Mouse (Mus musculus) kidney, embryonic 15.5 days (tissue): ENCODE data around the gene Ehf. TPM values are rescaled to one million over a fixed set of nuclear protein-coding genes. Genes with fewer than 3 reads are reported as not detected.

ENCODE experiments used
- ATAC-seq: fragments of 200-750 bp; cut with Nextera tagmentation; replicated peaks from 2 replicates; pipeline ENCODE4 v1.8.0; 2017; ENCODE audit warnings: moderate TSS enrichment; ENCODE audit not compliant: low FRiP score
- H3K27ac ChIP-seq: fragments of 300-500 bp; sonication (generic); 2 replicates; pipeline ENCODE4 v1.5.1; 2015; ENCODE audit warnings: mild to moderate bottlenecking, inconsistent platforms
- H3K27me3 ChIP-seq: fragments of 300-500 bp; sonication (generic); 2 replicates; pipeline ENCODE4 v1.6.1; 2015; ENCODE audit warnings: inconsistent platforms
- H3K36me3 ChIP-seq: fragments of 300-500 bp; sonication (generic); 2 replicates; pipeline ENCODE4 v1.6.1; 2015; ENCODE audit warnings: inconsistent platforms
- H3K4me1 ChIP-seq: fragments of 300-500 bp; sonication (generic); 2 replicates; pipeline ENCODE4 v1.6.1; 2015; ENCODE audit warnings: inconsistent platforms
- H3K4me2 ChIP-seq: fragments of 300-500 bp; sonication (generic); 2 replicates; pipeline ENCODE4 v1.6.1; 2015; ENCODE audit warnings: moderate library complexity, mild to moderate bottlenecking, inconsistent platforms
- H3K4me3 ChIP-seq: fragments of 300-500 bp; sonication (generic); replicated peaks from 2 replicates; pipeline ENCODE4 v1.5.1; 2015; ENCODE audit warnings: mild to moderate bottlenecking, inconsistent platforms
- H3K9ac ChIP-seq: fragments of 300-500 bp; sonication (generic); 2 replicates; pipeline ENCODE4 v1.6.1; 2015; ENCODE audit warnings: mild to moderate bottlenecking, inconsistent platforms
- H3K9me3 ChIP-seq: fragments of 300-500 bp; sonication (generic); replicated peaks from 2 replicates; pipeline ENCODE4 v1.6.1; 2016; ENCODE audit warnings: inconsistent platforms
- WGBS: fragments of 180-500 bp; shearing (Covaris S2); methylation state at CpG from one replicate; pipeline ENCODE4 v1.1.7; 2015; ENCODE audit warnings: mixed read lengths; 5-methylcytosine and 5-hydroxymethylcytosine counted together
- polyA plus RNA-seq: library from polyadenylated mRNA; unstranded; fragments of >200 nt; fragmentation: Nextera tagmentation; extraction: Ambion mirVana; gene quantifications from 2 replicates; pipeline ENCODE4 v1.2.1, GENCODE M21; 2015

The Ehf gene
- polyA plus RNA-seq, 1 experiment from 2014 or later: 22.2 TPM

- Histone ChIP-seq H3K4me3 (no peak overlapping the region), H3K27me3 (no peaks in the 10 kb centered on the region), H3K36me3 (no peaks in the 10 kb centered on the region), H3K4me2 (no peak overlapping the region), H3K9me3 (no peaks in the 10 kb centered on the region), H3K9ac (no peak overlapping the region), H3K4me1 (peaks cover 15% of the 10 kb centered on the region), H3K27ac (peak overlapping the region; percentile 25)
- 76% methylated on average over 7 of the region's 7 CpGs for WGBS
- no peak; the same call in 1 of the 2 replicates for ATAC-seq
These were observed 22.4 kb upstream of the Ehf start for GRCm38 (mm10) chr2:103325301-103326048.

DNA sequence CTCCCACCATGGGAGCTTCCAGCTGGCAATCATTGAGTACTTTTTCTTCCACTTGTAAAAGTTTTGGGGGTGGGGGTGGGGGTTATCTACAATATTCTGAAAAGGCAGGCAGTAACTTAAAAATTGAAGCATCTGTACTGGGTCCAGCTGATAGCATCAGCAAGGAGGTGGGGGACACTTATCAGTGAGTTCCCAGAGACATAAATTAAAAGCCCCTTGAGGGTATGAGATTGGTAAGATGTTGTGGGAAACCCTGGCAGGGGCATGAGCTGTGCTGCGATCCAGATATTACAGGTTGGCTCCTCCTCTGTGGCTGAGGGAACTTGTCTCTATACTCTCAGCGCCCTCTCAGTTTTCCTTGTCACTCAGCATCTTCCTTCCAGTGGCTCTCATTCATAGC is 21.2 kb upstream of the Ehf start:
- Histone ChIP-seq H3K9ac (no peak overlapping the region), H3K4me3 (no peak overlapping the region), H3K4me1 (peaks cover 15% of the 10 kb centered on the region), H3K9me3 (no peaks in the 10 kb centered on the region), H3K27me3 (no peaks in the 10 kb centered on the region), H3K4me2 (no peak overlapping the region), H3K36me3 (no peaks in the 10 kb centered on the region), H3K27ac (0 out of 2 replicates have a peak overlapping the region, but pooled peaks have one; percentile 25)
- 0 out of 2 replicates have a peak, but pooled peaks have one; percentile 18 for ATAC-seq
- 70% methylated on average over 2 of the region's 2 CpGs for WGBS

DNA sequence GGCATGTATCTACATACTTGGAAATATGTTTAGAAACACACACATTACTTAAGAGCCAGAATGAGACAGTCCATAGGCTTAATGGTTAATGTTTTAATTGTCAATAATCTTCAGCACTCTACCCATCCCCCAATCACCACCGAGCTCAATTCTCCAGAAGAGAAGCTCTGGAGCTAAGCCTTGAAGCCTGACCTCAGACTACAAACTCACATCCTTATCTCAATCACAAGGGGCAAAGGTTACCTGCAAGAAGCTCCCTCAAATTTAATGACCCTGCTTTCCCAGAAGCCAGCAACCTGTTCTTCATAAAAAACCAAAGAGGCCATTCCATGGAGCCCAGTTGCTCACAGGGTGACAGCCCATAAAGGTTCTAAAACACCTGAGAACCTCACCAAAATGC is 19.1 kb upstream of the Ehf start:
- no peaks in the 10 kb centered on the region for H3K9me3 ChIP-seq
- no peaks in the 10 kb centered on the region for H3K27me3 ChIP-seq
- H3K4me3 ChIP-seq: no peak overlapping the region
- no peak for ATAC-seq
- no peak overlapping the region for H3K9ac ChIP-seq
- H3K4me2 ChIP-seq: no peak overlapping the region
- WGBS: 73% methylated on average over 1 of the region's 1 CpGs
- no peak overlapping the region for H3K27ac ChIP-seq
- H3K4me1 ChIP-seq: peaks cover 15% of the 10 kb centered on the region
- no peaks in the 10 kb centered on the region for H3K36me3 ChIP-seq

DNA sequence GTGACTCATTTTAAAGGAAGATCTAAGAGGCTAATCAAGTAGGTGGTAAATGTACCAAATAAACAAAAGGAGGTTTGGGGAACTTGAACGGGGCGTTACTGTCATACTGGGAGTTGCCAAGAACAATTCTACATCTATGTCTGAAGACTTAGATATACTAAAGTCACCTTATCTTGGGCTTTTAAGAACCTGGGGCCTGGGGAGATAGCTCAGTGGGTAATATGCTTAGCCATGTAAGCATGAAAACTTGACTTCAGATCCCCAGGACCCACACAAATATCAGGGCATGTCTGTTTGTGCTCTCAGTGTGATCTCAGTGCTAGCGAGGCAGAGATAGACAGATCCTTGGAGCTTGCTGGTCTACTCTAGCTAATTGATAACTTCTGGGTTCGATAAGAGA is 18.6 kb upstream of the Ehf start:
- Histone ChIP-seq H3K9me3 (no peaks in the 10 kb centered on the region), H3K4me1 (peaks cover 15% of the 10 kb centered on the region), H3K4me2 (no peak overlapping the region), H3K27ac (no peak overlapping the region), H3K9ac (no peak overlapping the region), H3K4me3 (no peak overlapping the region), H3K27me3 (no peaks in the 10 kb centered on the region), H3K36me3 (no peaks in the 10 kb centered on the region)
- 85% methylated on average over 4 of the region's 4 CpGs for WGBS
- no peak for ATAC-seq

DNA sequence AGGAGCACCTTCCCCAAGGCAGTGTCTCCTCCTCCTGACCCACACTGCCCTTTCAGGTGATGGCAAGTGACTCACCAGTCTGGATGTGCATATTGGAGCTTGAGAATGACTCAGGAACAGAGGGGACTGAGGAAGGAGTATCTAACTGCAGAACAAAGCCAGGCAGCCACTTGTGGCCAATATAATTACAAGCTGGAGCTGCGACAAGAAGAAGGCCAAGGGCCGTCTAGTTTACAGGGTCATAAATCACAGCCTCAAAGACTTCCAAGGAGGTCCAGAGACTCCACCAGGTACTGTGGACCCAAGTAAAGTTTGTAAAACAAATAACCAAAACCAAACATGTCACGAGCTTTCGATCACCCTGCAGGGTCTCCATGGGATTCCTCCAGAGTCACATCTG is 10.9 kb upstream of the Ehf start:
- Histone ChIP-seq H3K4me2 (no peak overlapping the region), H3K27me3 (no peaks in the 10 kb centered on the region), H3K4me1 (0 out of 2 replicates have a peak, but pooled peaks cover 5% of the 10 kb centered on the region), H3K4me3 (no peak overlapping the region), H3K9me3 (no peaks in the 10 kb centered on the region), H3K36me3 (no peaks in the 10 kb centered on the region), H3K9ac (no peak overlapping the region), H3K27ac (no peak overlapping the region)
- ATAC-seq: no peak
- WGBS: 33% methylated on average over 4 of the region's 4 CpGs

DNA sequence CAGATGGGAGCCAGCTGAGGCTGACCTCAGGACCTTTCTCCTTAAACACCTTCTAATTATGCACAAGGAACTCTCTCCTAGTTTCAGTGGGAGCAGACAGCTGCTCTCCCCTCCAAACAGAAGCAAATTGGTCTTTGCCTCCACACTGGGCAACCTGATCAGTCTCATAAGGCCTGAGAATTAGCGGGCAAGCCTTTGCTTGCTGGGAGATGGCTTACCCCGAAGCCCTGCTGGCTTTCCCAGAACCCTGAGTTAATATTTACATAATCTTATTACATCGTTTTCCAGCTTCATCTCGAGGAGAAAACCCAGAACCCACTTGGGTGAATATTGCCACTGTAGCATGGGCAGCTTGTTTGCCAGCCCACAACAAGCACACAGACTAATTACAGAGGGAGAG is 9.6 kb upstream of the Ehf start:
- H3K27me3 ChIP-seq: no peaks in the 10 kb centered on the region
- no peaks in the 10 kb centered on the region for H3K36me3 ChIP-seq
- H3K9me3 ChIP-seq: no peaks in the 10 kb centered on the region
- H3K4me3 ChIP-seq: no peak overlapping the region
- H3K27ac ChIP-seq: no peak overlapping the region
- 0 out of 2 replicates have a peak, but pooled peaks cover 5% of the 10 kb centered on the region for H3K4me1 ChIP-seq
- 47% methylated on average over 4 of the region's 4 CpGs for WGBS
- no peak for ATAC-seq
- no peak overlapping the region for H3K9ac ChIP-seq
- no peak overlapping the region for H3K4me2 ChIP-seq

DNA sequence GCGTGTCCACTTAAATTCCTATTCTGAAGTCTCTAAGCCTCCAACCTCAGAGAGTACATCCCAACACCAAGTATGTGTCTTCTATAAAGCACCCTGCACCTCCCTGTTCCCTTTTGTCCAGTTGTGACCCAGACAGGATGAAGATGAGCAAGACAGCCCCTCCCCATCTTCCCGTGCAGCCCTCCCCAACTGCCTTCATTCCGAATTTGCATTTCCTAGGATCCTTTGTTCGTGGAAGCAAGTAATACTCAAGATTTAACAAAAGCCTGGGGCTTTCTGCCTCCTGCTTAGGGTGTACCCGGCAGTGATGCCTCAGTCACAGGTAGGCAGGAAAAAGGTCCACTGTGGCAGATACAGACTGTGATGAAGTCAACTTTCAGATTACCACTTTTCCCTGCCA is 7.6 kb upstream of the Ehf start:
- H3K36me3 ChIP-seq: no peaks in the 10 kb centered on the region
- no peak for ATAC-seq
- no peak overlapping the region for H3K9ac ChIP-seq
- H3K4me3 ChIP-seq: no peak overlapping the region
- no peak overlapping the region for H3K4me2 ChIP-seq
- 0 out of 2 replicates have a peak, but pooled peaks cover 5% of the 10 kb centered on the region for H3K4me1 ChIP-seq
- 49% methylated on average over 5 of the region's 5 CpGs for WGBS
- H3K27me3 ChIP-seq: no peaks in the 10 kb centered on the region
- H3K27ac ChIP-seq: no peak overlapping the region
- H3K9me3 ChIP-seq: no peaks in the 10 kb centered on the region

- no peak overlapping the region for H3K4me2 ChIP-seq
- WGBS: 39% methylated on average over 6 of the region's 6 CpGs
- no peak overlapping the region for H3K9ac ChIP-seq
- ATAC-seq: no peak
- H3K27ac ChIP-seq: no peak overlapping the region
- 0 out of 2 replicates have a peak, but pooled peaks cover 4% of the 10 kb centered on the region for H3K4me1 ChIP-seq
- no peaks in the 10 kb centered on the region for H3K36me3 ChIP-seq
- H3K9me3 ChIP-seq: no peaks in the 10 kb centered on the region
- no peak overlapping the region for H3K4me3 ChIP-seq
- H3K27me3 ChIP-seq: no peaks in the 10 kb centered on the region
These were observed 3.6 kb upstream of the Ehf start for GRCm38 (mm10) chr2:103306686-103307085.

GRCm38 (mm10) chr2:103302669-103303068 is 409 bp downstream of the Ehf start:
- Histone ChIP-seq H3K27me3 (no peaks in the 10 kb centered on the region), H3K4me2 (no peak overlapping the region; the same call in 1 of the 2 replicates), H3K4me1 (no peaks in the 10 kb centered on the region), H3K9me3 (no peaks in the 10 kb centered on the region), H3K9ac (no peak overlapping the region), H3K27ac (peak overlapping the region; percentile 64), H3K36me3 (no peaks in the 10 kb centered on the region), H3K4me3 (peak overlapping the region; percentile 9)
- ATAC-seq: no peak
- 67% methylated on average over 6 of the region's 6 CpGs for WGBS

DNA sequence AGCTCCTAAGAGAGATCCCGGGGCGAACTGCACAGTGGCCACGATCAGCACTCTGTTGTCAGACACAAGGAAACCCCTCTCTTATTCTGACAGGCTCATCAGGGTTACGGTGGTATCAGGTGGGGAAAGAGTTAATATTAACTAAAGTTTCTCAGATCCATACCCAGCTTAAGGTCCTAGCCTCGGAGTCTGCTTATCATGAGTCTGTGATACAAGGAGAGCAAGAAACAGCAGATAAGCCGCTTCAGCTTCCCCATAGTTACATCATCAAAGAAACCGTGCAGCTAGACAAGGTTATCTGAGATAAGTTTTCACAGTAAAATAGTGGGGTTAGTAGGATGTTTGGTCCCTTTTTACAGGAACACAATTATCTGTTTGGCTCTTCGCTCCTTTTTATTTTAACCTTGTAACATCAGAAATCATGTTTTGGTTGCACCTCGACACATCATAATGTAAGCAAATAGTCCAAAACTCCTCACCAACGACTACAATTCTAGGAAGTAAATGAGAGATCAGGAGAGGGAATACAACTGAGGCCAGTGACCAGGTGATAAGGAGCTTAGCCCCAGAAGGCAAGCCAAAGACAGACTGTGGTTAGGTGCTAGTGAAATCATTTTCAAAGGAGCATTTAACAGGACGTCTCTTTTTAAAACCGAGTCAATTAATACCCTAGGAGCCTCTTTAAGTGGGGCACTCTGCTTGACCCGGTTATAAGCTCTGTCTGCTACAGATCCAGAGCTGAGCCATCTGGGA is 4.2 kb downstream of the Ehf start:
- no peaks in the 10 kb centered on the region for H3K27me3 ChIP-seq
- 73% methylated on average over 13 of the region's 13 CpGs for WGBS
- ATAC-seq: no peak
- H3K36me3 ChIP-seq: no peaks in the 10 kb centered on the region
- H3K9ac ChIP-seq: no peak overlapping the region
- H3K27ac ChIP-seq: no peak overlapping the region
- no peaks in the 10 kb centered on the region for H3K9me3 ChIP-seq
- no peak overlapping the region for H3K4me2 ChIP-seq
- H3K4me1 ChIP-seq: peaks cover 16% of the 10 kb centered on the region
- H3K4me3 ChIP-seq: no peak overlapping the region

DNA sequence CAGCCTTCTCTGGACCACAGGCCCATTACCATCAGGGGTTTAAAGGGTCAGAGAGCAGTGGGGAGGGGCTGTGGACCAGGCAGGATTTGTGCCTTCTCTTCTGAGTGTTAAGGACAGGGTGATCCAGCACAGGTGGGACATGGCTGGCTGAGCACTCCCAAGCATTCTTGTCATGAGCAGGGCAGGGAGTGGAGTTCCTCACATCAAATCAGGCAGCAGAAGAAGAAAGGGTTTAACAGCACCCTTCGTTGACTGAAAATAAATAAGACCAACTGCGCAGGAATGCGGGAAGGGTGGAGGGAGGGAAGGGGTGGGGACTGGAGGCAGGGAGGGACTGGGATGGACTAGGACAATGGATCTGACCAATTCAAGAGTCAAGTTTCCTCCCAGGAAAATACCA is 8.6 kb downstream of the Ehf start:
- H3K36me3 ChIP-seq: no peaks in the 10 kb centered on the region
- no peaks in the 10 kb centered on the region for H3K9me3 ChIP-seq
- no peak overlapping the region for H3K4me2 ChIP-seq
- peak overlapping the region; percentile 79 for H3K27ac ChIP-seq
- H3K4me1 ChIP-seq: peaks cover 19% of the 10 kb centered on the region
- H3K4me3 ChIP-seq: no peak overlapping the region
- H3K27me3 ChIP-seq: no peaks in the 10 kb centered on the region
- peak; percentile 89 for ATAC-seq
- H3K9ac ChIP-seq: no peak overlapping the region
- WGBS: 3% methylated on average over 3 of the region's 3 CpGs

- Histone ChIP-seq H3K27me3 (no peaks in the 10 kb centered on the region), H3K9ac (no peak overlapping the region), H3K4me1 (peaks cover 22% of the 10 kb centered on the region), H3K4me2 (no peak overlapping the region), H3K36me3 (no peaks in the 10 kb centered on the region), H3K9me3 (no peaks in the 10 kb centered on the region), H3K27ac (peak overlapping the region; percentile 79), H3K4me3 (no peak overlapping the region)
- whole genome bisulfite sequencing: 68% methylated on average over 5 of the region's 5 CpGs
- ATAC-seq: peak; percentile 56; the same call in 1 of the 2 replicates
These were observed 9.3 kb downstream of the Ehf start for GRCm38 (mm10) chr2:103293751-103294150.
